Mouse (Mus musculus) Muller cell, postnatal 12 days (primary cell): ENCODE measurements around the gene Slbp.

ENCODE experiments used
- DNase-seq: peaks from one replicate; pipeline ENCODE4 v3.0.0-alpha.2; 2015; ENCODE audit errors: inconsistent ontology term

The Slbp gene

DNA sequence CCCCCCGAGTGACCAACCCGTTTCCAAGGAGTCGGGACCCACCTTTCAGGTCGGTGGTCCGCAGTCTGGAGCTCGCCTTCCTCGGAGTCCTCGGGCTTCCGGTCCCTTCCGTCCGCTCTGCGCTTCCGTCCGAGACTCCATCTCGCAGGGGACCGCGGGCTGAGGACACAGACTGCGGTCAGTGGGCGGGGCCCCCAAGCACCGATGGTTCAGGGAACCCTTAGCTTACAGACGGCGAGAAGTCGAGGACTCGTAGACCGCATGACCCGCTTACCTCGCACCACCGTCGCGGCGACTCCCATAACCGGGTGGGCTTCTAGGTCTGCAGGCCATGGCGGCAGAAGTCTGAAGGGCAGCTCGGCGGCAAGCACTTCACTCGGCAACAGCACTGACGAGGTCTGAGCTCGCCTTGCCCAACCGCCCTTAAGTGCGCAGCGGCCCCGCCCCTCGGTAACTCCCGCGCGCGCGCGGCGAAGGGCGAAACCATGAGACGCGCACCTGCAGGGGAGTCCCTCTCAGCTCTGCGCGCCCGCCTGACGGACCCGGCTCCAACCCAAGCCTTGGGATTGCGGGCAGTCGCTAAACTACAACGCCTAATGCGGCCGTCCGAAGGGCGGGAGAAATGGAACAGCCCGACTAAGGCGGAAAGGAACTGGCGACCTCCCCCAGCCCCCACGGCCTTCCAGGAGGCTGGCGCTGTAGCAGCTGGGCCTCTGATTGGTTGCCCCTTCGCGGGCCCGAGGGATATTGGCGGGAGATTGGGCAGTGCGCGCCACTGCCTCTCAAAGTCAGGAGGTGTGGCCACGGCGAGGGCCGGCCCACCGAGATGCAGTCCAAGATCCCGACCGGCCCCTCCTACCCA is at the start of gene Slbp:
Slbp (minus strand) TSS at position 654 of the 862 bp plus-strand sequence.
- DNase-seq: peak; percentile 99

DNA sequence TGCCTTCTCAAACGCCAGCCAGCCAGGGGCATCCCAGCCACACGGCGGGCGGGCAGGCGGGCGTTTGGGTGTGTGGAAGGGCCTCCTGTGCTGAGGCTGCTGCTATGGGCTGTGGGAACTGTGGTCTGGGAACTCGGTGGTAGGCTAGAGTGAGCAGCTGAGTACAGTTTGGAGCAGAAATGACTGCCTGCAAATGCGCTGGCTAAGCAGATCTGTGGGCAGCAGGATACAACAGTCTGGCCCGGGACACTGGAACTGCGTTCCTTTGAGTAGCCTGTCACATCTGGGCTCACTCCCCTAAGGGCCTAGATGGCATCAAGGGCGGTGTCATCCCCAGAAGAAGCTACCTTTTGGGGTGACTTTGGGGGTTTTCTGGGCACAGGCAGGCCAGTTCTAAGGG is 49.5 kb upstream of the Slbp start:
- no peak for DNase-seq

DNA sequence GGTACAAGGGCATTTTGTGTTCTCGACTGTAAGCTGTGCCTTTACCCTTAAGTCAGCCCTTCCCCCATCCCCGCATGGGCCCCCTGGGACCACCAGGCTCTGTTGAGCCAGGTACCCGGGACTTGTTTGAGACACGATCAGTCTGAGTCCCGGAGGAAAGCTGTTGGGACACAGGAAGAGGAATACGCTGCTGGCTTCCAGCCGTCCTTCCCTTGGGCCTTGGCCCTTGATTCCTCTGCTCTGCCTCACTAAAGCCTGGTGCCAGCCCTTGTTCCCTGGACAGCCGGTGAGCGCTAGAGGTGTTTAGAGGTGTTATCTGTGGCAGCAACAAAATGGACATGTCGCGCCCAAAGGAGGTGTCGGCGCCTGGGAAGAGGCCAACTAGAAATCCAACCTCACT is 47.6 kb upstream of the Slbp start:
- no peak for DNase-seq

DNA sequence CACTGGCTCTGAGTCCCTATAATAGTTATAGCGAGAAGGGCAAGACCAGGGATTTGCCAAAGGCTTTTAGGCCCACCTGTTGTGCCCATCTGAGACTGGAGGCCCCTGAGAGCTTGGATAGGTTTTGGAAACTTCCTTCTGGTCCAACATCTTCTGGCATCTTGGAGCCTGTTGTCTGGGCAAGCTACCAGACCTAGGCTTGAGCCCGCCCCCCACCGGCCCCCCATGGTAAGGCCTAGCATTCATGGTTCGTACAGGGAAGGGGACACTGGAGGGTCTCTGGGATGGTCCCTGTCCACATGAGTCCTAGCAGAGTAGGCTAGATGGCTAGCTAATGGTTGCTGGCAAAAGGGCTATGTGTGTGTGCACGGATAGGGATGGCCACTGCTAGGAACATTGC is 46.3 kb upstream of the Slbp start:
- DNase-seq: no peak

DNA sequence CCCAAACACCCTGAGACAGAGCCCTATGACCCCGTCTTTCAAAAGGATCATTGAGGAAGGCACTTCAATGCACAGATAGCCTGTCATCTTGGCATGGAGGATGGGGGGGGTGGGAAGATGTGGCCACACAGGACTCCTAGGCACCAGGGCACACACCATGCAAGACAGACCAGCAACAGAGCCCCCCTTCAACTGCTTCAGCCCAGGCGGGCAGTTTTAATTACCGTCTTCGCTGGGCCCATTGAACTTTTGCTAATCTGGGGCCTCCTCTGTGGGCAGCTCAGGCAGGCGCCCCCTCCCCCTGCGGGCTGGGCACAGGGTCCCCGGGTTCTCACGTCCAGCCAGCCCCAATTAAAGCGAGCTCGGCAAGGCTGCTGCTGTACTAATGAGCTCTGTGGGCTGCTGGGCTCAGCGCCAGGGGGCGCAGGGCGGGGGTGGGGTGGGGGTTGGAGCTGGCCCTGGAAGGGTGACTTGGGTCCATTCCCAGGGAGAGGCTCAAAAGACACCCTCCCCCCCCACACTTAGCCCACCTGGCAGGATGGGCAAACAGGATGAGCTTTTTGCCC is 45.7 kb upstream of the Slbp start:
- peak; percentile 89 for DNase-seq

DNA sequence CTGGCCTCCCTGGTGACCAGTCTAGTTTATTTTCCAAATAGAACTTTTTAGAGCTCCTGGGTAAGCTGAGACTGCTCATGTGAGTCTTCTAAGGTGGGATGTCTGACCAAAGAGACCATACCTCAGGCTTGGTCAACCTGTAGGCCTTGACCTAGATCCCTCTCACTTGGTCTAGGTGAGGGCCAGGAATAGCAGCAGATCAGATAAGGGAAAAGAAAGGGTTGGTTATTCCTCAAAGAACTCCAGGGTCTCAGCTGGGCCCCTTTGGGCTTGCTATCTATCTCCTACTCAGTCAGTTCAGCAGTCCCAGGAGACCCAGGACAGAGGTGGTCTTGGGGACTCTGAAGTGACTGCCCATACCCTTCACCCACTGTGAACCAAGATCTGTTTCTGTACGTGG is 45.2 kb upstream of the Slbp start:
- DNase-seq: no peak

DNA sequence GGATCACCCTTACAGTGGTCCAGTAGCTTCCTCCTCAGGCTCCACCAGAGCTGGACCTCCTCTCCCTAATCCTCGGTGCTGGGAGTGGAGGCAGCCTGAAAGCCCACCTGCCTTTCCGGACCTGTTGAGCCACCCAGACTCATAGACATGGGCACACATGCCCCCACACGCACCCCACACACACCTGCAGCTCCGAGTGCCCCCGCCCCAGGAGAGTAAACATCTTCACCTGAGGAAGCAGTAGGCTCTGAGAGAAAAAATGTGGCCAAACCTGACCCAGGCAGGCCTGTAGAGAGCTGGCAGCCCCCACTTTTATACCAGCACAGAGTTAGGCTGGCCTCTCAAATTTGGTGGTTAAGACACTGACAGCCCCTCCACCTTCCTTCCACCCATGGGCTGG is 44.1 kb upstream of the Slbp start:
- DNase-seq: no peak

DNA sequence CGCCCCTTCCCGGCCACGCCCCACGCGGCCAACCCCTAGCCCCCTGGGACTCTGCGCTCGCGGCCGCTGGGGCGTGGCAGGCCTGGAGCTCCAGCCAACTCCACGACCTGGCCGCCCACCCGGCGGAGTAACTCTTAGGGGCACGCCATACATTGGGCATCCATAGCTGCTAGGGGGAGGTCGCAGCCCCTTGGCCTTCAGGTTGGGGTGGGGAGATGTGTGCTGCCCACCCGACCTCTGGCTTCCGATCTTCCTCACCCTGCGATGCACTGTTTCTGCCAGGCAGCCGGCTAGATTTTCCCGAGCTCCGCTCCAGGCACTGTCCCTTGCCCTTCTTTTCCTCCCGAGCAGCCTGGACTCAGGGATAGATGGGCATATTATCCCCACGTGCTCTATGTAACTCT is 43.3 kb upstream of the Slbp start:
- DNase-seq: no peak

DNA sequence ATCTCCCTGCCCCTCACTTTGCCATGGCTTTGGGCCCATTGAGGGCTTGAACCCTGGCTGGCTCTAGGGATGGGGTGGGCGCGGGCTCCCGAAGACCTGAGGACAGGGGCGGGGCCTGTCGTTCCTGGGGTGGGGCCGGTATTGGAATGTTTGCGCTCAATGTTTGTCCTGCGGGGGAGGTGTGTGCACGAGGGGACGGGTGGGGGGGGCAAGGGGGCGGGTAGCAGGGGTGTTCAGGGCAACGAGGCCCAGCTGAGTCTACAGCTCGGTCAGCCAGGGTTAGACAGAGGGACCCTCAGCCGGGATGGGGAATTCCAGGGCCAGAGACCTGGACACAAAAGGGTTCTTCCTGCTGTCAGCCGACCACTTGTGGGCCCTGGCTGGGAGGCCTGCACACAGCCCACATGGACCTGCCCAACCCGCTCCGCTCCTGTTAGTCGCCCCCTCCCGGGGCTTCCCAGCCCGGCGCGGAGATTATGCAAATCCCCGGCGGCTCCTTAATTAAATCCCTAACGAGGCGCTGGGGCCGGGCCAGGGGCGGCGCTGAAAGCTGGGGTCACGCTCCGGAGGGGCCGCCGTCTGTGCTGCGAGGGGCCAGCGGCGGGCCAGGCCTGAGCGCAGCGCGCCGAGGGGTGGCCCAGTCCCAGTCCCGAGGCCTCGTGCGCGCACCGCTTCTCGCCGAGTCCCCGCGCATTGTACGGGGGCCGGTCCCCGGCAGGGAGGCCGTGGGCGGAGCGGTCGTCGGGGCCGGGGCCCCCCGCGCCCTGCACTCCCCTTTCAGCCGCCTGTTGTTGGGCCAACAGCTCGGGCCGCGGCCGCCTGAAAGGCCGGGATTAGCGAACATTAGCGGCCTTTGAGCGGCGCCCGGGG is 42.7 kb upstream of the Slbp start:
- peak; percentile 75 for DNase-seq

DNA sequence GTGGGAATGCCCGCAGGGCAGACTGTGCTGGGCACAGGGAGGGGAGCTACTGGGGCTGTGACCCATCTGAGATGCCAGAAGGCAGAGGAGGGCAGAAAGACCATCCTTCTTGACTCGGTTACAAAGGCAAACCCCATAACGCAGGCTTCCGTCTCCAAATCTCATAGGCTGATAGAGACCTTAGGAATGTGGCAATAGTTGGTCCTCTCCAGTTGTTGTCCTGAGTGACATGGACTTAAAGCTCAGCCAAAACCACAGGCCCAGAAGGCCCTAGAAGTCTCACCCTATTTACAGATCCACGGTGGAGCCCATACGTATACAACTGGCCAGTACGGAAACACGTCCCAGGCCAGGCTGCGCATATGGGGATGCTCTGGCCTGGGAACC is 42.1 kb upstream of the Slbp start:
- DNase-seq: no peak

DNA sequence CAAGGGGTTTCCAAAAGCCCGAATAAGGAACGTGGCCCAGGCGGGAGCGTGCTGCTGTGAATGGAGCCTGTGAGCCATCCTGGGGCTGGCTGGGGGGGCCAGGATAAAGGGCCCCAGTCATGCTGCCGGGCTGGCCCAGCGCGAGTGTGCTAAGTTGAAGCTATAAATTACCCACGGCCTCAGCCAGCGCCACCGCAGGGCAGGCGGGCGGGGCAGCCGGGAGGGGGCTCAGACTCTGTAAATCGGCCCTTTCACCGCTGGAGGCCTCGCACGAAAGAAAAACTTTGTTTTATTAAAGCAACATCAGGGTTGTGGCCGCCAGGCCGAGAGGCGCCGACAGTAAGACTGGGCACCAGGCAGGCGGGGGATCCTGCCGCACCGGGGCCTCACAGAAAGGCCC is 40.0 kb upstream of the Slbp start:
- DNase-seq: no peak

DNA sequence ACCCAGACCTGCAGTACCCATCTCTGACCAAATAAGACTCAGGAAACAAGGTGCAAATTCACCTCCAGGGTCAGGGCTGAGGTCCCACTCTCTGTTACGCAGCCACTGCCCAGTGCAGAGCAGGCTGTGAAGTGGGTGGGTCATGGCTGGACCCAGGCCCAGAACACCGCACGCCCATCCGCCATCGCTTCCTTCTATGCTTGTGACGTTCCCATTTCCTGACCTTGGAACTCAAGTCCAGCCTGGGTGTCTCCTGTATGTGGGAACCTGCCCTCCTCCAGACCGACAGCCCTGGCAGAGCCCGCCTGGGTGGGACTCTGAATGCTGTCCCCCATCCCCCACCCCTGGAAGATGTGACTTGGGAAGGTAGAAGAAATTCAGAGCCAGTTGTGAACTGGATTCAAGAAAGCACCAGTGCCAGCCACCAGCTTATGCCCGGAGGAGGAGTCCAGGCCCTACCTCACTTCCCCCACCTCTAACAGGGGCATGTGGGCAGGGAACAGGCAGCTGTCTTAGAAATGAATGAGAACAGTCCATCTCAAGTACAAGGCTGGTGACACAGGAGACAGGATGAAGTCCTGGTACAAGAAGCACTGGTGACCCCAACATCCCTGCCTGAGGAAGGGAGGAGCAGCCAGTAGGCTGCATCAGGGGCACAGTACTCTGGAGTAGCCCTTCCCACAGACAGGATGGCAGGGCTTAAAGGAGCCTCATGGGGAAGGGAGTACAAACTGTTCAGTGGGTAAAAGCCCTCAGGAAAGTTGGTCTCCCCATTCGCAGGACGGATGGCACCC is 37.7 kb upstream of the Slbp start:
- DNase-seq: no peak

DNA sequence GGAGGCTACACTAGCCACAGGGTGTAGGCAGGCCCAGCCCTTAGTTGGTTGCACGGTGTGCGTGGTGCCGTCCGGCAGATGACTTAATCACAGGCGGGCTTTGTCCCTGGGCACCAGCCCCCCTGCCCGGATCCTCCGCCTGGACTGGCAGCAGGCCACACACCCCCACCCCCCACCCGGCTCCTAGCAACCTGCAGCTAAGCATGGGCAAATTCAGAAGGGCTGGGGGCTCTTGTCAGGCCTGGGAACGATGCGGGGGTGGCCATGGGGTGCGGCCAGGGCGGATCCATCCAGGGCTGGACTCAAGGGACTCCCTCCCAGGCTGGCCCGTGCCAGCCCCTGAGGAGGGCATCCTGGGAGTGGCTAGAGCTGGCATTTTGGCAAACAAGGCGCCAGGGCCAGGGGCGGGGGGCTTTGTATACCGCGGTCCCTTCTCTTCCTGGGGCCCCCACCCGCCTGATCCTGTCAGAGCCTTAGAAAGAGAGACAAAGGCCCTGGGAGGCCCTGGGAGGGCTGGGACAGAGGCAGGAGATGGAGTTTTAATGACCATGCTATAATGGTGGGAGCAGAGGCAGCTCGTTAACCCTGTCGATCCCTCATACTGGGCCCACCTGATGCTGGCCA is 37.0 kb upstream of the Slbp start:
- no peak for DNase-seq

DNA sequence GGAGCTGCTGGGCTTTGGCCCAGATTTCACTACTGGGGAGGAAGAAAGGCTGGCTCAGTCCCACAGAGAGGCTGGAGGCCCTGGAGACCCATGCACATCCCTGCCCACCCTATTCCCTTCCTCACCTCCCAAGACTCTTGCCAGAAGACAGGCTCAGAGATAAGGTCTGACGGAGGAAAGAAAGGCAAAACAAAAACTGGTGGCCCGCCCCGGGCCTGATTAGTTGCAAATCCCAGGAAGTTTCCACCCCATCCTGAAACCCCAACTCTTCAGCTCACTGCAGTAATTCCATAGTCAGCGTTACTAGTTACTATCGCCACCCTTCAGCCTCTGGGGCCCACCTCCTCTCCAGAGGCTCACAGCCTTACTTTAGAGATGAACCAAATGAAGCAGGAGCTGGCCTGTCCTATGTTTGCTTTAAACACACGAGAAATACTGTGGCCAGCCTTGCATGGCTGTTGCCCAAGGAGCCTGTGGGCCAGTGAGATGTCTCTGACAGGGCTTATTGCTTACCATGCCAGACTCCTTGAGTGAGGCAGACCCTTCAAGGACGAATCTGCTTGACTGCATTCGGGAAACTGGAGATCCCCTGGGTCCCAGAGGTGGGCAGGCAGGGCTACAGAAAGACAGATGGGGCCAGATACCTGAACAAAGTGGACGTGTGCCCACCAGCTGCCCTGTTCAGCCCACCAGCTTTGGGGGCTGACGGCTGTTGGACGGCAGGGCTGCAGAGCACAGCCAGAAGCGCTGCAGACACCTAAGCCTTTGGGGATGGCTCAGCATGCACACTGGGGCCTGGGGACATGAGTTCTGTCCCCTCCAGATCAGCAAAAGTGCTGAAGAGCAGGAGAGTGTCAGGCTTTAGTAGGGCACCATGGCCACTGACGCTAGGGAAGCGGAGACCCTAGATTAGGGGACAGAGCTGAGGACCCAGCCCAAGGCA is 36.2 kb upstream of the Slbp start:
- no peak for DNase-seq

DNA sequence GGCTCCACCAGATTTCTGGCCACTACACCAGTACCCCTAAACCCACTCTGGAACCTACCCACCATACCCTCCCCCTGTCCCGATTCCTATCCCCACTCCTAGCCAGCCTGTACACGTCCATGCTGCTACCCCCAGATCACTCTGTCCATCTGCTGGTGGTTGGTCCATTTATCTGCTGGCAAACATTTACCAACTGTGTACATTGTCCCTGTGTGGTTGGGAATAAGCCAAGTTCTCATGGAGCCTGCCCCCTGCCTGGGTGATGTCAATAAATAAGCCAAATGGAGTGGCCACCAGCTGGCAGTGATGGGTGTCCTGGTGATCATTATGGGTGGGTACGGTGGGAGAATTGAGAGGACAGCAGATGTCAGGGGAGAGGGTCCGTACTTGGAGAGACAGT is 34.8 kb upstream of the Slbp start:
- DNase-seq: no peak

DNA sequence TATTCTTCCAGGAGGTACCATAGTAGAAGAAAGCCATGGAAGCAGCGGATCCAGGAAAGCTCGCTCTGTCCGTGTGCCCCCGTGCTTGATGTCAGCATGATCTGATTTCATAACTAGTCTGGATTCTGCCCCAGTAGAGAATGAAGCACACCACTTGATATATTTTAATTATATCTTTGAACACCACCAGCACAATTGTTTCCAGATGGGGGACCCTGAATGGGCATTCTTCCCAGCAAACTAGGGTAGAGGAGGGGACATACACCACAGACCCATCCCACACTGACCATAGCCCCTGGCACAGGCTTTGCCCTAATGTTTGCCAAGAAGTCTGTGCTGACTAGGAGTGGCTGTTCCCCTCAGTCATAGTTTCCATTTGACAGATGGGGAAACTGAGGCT is 32.6 kb upstream of the Slbp start:
- no peak for DNase-seq

DNA sequence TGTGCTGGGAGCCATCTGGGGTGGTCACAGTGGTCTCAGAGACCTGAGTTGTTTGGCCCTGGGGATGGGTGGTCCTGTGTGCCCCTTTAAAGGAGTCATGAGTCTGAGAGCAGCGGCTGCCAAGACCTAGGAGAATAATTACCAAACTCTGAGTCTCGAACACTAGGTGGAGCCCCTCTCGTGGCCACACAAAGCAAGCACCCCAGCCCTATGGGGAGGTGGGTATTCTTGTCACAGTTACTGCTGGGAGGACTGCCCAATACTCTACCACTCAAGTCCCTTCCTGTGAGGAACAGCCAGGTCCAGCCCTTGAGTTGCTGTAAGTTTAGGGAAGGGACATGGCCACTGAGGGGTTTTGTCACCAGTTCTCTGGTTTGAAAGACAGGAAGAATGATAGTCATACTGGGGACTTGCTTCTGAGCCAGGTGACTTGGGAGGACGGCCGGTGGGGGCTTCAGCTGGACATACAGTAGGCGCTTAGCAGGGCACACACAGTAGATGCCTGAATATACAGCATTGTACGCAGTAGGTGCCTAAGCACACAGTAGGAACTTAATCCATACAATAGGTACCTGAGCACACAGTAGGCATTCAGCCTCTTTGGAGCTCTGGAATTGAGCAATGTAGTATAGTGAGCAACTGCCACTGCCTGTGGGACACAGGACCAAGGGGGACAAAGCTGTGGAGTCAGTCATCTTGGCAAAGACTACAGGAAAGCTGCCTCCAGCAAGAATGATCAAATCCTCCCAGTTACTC is 31.7 kb upstream of the Slbp start:
- DNase-seq: no peak

DNA sequence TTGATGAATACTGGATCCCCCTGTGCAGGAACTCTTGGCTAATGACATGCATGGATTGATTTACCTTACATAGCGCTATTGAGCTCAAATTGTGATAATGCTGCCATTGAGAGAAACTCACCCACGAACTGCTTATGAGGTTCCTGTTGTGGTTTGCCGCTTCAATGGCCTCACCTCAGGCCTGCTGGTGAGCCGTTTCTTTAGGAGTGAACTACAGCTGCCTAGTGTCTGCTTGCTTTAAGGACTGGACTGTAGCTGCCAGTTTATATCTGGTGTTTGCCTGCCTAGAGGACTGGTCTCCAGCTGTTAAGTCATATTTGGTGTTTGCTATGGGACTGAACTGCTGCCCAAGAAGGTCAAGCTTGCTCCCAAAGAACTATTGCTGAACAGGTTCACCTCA is 30.6 kb upstream of the Slbp start:
- no peak for DNase-seq

DNA sequence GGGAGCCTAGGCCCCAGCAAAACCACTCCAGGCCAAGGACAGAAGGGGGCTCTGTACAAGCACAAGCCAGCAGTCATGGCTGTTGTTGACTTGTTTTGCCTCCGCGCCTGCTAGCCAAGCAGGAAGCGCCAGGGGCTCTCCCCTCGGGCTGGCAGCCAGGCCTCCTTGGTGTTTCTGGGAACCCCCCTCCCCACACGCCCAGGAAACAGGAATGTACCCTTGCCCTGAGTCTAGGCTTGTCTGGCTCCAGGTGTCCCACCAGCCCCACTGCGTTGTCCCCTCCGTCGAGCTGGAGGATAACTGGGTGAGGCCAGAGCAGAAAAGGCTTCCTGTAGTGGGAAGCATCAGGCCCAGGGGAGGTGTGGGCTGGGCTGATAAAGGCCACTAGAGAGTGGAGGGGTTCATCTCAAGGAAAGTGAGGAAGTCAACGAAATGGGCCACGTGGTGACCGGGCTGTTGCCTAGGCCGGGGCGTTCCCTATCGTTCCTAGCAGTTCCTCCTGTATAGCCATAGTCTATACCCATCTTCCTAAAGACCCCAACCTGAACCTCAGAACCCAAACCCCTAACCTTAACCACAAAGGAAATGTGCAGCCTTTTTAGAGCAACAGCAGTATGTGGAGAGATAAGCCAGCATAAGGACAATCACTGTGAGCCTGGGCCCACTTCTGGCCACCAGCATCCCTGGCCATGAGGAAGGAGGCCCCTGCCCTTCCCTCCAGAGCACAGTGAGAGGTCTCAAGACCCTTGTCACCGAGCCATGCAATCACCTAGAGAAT is 29.4 kb upstream of the Slbp start:
- no peak for DNase-seq
